Mouse (Mus musculus) ES-E14 (cell line): ENCODE measurements around the gene Gm28729. TPM values are rescaled to one million over a fixed set of nuclear protein-coding genes. Genes with fewer than 3 reads are reported as not detected.

Experiments
- DNase-seq: peaks from one replicate; pipeline ENCODE4 v3.0.0-alpha.2; 2013; ENCODE audit warnings: low read depth, low spot score
- H3K27ac ChIP-seq: 2 replicates; pipeline ENCODE4 v1.5.1; 2012; ENCODE audit warnings: low read depth, mild to moderate bottlenecking, low read length, moderate library complexity, mixed read lengths; ENCODE audit not compliant: poor library complexity, insufficient read depth, severe bottlenecking
- H3K36me3 ChIP-seq: 2 replicates; pipeline ENCODE4 v1.6.1; 2012; ENCODE audit warnings: mild to moderate bottlenecking, low read length, moderate library complexity, mixed read lengths; ENCODE audit not compliant: control insufficient read depth, poor library complexity, insufficient read depth, severe bottlenecking
- H3K4me1 ChIP-seq, 2 experiments: fragments of 150-350 bp in 1 of 2; sonication (generic) in 1 of 2; 2 replicates each; pipeline ENCODE4 v1.6.1; 2012; ENCODE audit warnings: low read length in 2 of 2, mild to moderate bottlenecking in 1 of 2, mixed read lengths in 1 of 2; ENCODE audit not compliant: control insufficient read depth in 2 of 2, insufficient read depth in 2 of 2, poor library complexity in 1 of 2
- H3K4me3 ChIP-seq, 2 experiments: fragments of 150-350 bp in 1 of 2; sonication (generic) in 1 of 2; 2 replicates each; pipeline ENCODE4 v1.5.1; 2012; ENCODE audit warnings: low read length in 2 of 2, low read depth in 1 of 2, mild to moderate bottlenecking in 1 of 2, mixed read lengths in 1 of 2; ENCODE audit not compliant: insufficient read depth in 1 of 2, poor library complexity in 1 of 2, severe bottlenecking in 1 of 2
- H3K9ac ChIP-seq: 2 replicates; pipeline ENCODE4 v1.6.1; 2012; ENCODE audit warnings: low read depth, mild to moderate bottlenecking, low read length, mixed read lengths; ENCODE audit not compliant: poor library complexity, insufficient read depth, severe bottlenecking
- H3K9me3 ChIP-seq: fragments of 150-350 bp; sonication (generic); 2 replicates; pipeline ENCODE4 v1.6.1; 2012; ENCODE audit warnings: low read depth, mild to moderate bottlenecking, low read length; ENCODE audit not compliant: control insufficient read depth, insufficient read depth
- CHD2 ChIP-seq: IDR thresholded peaks from 2 replicates; pipeline ENCODE4 v1.6.1; 2014; ENCODE audit warnings: mild to moderate bottlenecking, low read depth, low read length, inconsistent platforms
- HCFC1 ChIP-seq: IDR thresholded peaks from 2 replicates; pipeline ENCODE4 v1.6.1; 2012; ENCODE audit warnings: low read length, inconsistent platforms, borderline replicate concordance; ENCODE audit not compliant: insufficient read depth
- MAFK ChIP-seq: IDR thresholded peaks from 2 replicates; pipeline ENCODE4 v1.6.1; 2014; ENCODE audit warnings: mild to moderate bottlenecking, low read depth, low read length, inconsistent platforms; ENCODE audit not compliant: insufficient read depth
- ZC3H11A ChIP-seq: IDR thresholded peaks from 2 replicates; pipeline ENCODE4 v1.6.1; 2012; ENCODE audit warnings: low read depth, mild to moderate bottlenecking, inconsistent platforms, low read length, borderline replicate concordance
- ZNF384 ChIP-seq: IDR thresholded peaks from 2 replicates; pipeline ENCODE4 v1.6.1; 2012; ENCODE audit warnings: low read depth, low read length, inconsistent platforms
- in situ Hi-C, 2 experiments: fragments of 600-800 bp; cut with MboI; formaldehyde crosslinking; loops; one replicate each; pipeline ENCODE4 v1.15.1; 2025; ENCODE audit warnings: low sequenced_read_pairs in 2 of 2, inconsistent platforms in 1 of 2; ENCODE audit not compliant: unreplicated experiment in 2 of 2
- total RNA-seq: library from RNA; depleted of rRNA; stranded (reverse); fragments of 300-350 nt; gene quantifications from 2 replicates; pipeline ENCODE4 v1.2.3, GENCODE M21; 2012

The Gm28729 gene
- total RNA-seq, 1 experiment: 0.40 TPM

GRCm38 (mm10) chr9:96504116-96504895 lies 20.8 kb downstream of the Gm28729 start:
- Histone ChIP-seq H3K4me3 (peak overlapping the region; percentile 35 to 50; a peak in 1 of 4 replicates), H3K9ac (no peak overlapping the region), H3K4me1 (peaks cover 0 to 8% of the 10 kb centered on the region in 2 experiments; a peak in 2 of 4 replicates), H3K9me3 (no peaks in the 10 kb centered on the region), H3K36me3 (no peaks in the 10 kb centered on the region), H3K27ac (no peak overlapping the region)
- no peak for DNase-seq
- TF ChIP-seq MAFK (peak; percentile 100), ZNF384 (no peak)
- in situ Hi-C loops: no loop called here

DNA sequence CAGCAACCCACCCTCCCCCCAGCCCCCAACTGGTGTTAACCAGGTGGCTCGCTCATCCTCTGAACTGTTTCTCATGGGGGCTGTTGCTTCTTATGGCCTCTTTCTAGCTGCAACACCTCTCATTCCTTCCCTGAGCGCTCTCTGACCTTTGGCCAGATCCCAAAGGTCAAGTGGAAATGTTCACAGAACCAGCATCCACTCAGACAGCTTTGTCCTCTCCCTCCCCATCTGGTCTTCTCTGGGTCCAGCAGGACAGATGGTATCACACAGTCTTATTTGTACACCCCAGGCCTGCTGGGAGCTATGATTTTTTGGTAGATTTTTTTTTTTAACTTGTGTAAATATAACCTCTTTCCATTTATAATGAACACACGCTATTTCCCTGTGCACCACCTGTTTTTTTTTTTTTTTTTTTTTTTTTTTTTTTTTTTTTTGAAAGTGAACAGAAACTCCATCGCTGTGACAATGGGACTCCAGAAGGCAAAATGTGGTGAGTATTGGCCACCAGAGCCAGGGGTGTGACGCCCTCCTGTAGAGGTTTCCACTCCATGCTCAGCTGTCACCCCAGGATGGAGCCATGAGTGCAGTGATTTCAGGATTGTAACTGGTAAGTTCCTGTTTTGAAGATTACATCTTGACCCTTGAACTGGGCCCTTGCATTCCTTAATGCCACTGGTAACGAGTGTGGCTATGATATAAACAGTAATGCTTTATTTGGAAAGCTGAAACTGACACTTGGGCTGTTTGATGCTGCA lies 22.0 kb downstream of the Gm28729 start:
- no peak for TF ChIP-seq ZNF384
- no peak for TF ChIP-seq ZC3H11A
- Histone ChIP-seq H3K9me3 (no peaks in the 10 kb centered on the region), H3K4me1 (peaks cover 0 to 8% of the 10 kb centered on the region in 2 experiments; a peak in 2 of 4 replicates), H3K27ac (no peak overlapping the region), H3K9ac (no peak overlapping the region), H3K36me3 (no peaks in the 10 kb centered on the region), H3K4me3 (no peak overlapping the region)
- in situ Hi-C loops: no loop called here
- no peak for DNase-seq

DNA sequence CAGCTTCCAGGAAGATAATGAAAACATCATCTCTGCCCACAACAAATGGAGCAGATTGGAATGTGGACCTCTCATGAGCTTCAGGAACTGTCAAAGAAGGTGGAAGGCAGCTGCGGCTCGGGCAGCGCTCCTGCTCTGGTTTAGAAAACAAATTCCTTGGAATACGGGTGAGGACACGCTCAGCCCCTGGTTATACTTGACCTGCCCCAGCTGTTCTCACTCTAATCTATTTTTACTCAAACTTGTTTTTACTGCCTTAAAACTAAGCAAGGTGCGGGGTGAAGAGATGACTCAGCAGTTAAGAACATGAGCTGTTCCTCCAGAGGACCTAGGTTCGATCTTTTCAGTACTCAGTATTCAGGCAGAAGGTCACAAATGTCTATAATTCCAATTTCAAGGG lies 23.8 kb downstream of the Gm28729 start:
- H3K4me1 ChIP-seq: peaks cover 0 to 7% of the 10 kb centered on the region in 2 experiments; a peak in 2 of 4 replicates
- H3K36me3 ChIP-seq: no peaks in the 10 kb centered on the region
- H3K4me3 ChIP-seq: no peak overlapping the region
- no peaks in the 10 kb centered on the region for H3K9me3 ChIP-seq
- no peak for DNase-seq
- in situ Hi-C loops: no loop called here
- H3K27ac ChIP-seq: no peak overlapping the region
- H3K9ac ChIP-seq: no peak overlapping the region
- TF ChIP-seq HCFC1 (no peak), MAFK (peak; percentile 71)

GRCm38 (mm10) chr9:96493212-96493611 lies 31.9 kb downstream of the Gm28729 start:
- TF ChIP-seq ZNF384 (no peak), MAFK (no peak), ZC3H11A (no peak), HCFC1 (no peak), CHD2 (no peak)
- H3K9me3 ChIP-seq: no peaks in the 10 kb centered on the region
- H3K36me3 ChIP-seq: no peaks in the 10 kb centered on the region
- no peak overlapping the region for H3K9ac ChIP-seq
- no peak overlapping the region for H3K4me3 ChIP-seq
- in situ Hi-C loops: no loop called here
- no peak for DNase-seq
- no peak overlapping the region for H3K27ac ChIP-seq
- H3K4me1 ChIP-seq: peaks cover 0 to 4% of the 10 kb centered on the region in 2 experiments; a peak in 2 of 4 replicates
